Mouse (Mus musculus): Measurements from ENCODE around the gene Olfr1436.
"Not testable (repeated sequence)": the region's sequence is repeated elsewhere in the genome, so short reads cannot be mapped to it uniquely, and the experiment has no call there.

Olfr1436 gene

GRCm38 (mm10) chr19:12299030-12299429 is at the start of gene Olfr1436:
Olfr1436 (minus strand) TSS chr19:12299130.
- DNase-seq = not testable (repeated sequence)

- DNase-seq = no peak
Measured at GRCm38 (mm10) chr19:12335810-12336209, 36.9 kb upstream of the Olfr1436 start, which contains the start of gene Olfr1438-ps1. Olfr1438-ps1 (minus strand) TSS chr19:12335910.

GRCm38 (mm10) chr19:12325001-12325400 is 26.1 kb upstream of the Olfr1436 start, which contains the start of gene Olfr1437:
Olfr1437 (minus strand) TSS chr19:12325101.
- no peak for DNase-seq

- no peak for DNase-seq
Measured at GRCm38 (mm10) chr19:12292979-12293378, 6.0 kb downstream of the Olfr1436 start.

GRCm38 (mm10) chr19:12279554-12279953 is 19.4 kb downstream of the Olfr1436 start, which contains the start of gene Olfr1434:
Olfr1434 (plus strand) TSS chr19:12279854.
- DNase-seq = no peak

GRCm38 (mm10) chr19:12260732-12261131 is 38.2 kb downstream of the Olfr1436 start, which contains the start of gene Olfr235:
Olfr235 (plus strand) TSS chr19:12261032.
- DNase-seq = no peak

Data from lung, adult 18-20 months (tissue).